Mouse (Mus musculus) midbrain, postnatal 0 days (tissue): ENCODE data around the gene Tsc22d3. TPM values are rescaled to one million over a fixed set of nuclear protein-coding genes. Genes with fewer than 3 reads are reported as not detected.

Source experiments
- ATAC-seq: fragments of 200-750 bp; cut with Nextera tagmentation; 2 replicates; pipeline ENCODE4 v1.8.0; 2017; ENCODE audit warnings: moderate number of reproducible peaks, mild to moderate bottlenecking, moderate TSS enrichment, moderate library complexity; ENCODE audit not compliant: low FRiP score
- DNase-seq: peaks from one replicate; pipeline ENCODE4 v3.0.0-alpha.2; 2015; ENCODE audit warnings: low spot score
- H3K27ac ChIP-seq: fragments of 300-500 bp; sonication (generic); 2 replicates; pipeline ENCODE4 v1.5.1; 2014; ENCODE audit warnings: low read depth, mild to moderate bottlenecking, low read length, mixed read lengths
- H3K27me3 ChIP-seq: fragments of 300-500 bp; sonication (generic); 2 replicates; pipeline ENCODE4 v1.6.1; 2014; ENCODE audit warnings: low read length, control low read depth, mixed read lengths; ENCODE audit not compliant: insufficient read depth
- H3K36me3 ChIP-seq: fragments of 300-500 bp; sonication (generic); 2 replicates; pipeline ENCODE4 v1.6.1; 2014; ENCODE audit warnings: low read length, control low read depth, mixed read lengths; ENCODE audit not compliant: insufficient read depth
- H3K4me1 ChIP-seq: fragments of 300-500 bp; sonication (generic); 2 replicates; pipeline ENCODE4 v1.6.1; 2014; ENCODE audit warnings: mild to moderate bottlenecking, control low read depth, antibody characterized with exemption, low read length, mixed read lengths; ENCODE audit not compliant: insufficient read depth
- H3K4me2 ChIP-seq: fragments of 300-500 bp; sonication (generic); 2 replicates; pipeline ENCODE4 v1.6.1; 2014; ENCODE audit warnings: low read depth, mild to moderate bottlenecking, low read length, mixed read lengths; ENCODE audit not compliant: poor library complexity, severe bottlenecking
- H3K4me3 ChIP-seq: fragments of 300-500 bp; sonication (generic); 2 replicates; pipeline ENCODE4 v1.5.1; 2014; ENCODE audit warnings: low read depth, mild to moderate bottlenecking, low read length, moderate library complexity
- H3K9ac ChIP-seq: fragments of 300-500 bp; sonication (generic); replicated peaks from 2 replicates; pipeline ENCODE4 v1.6.1; 2014; ENCODE audit warnings: mild to moderate bottlenecking, low read length, moderate library complexity, mixed read lengths; ENCODE audit not compliant: poor library complexity, severe bottlenecking
- H3K9me3 ChIP-seq: fragments of 300-500 bp; sonication (generic); 2 replicates; pipeline ENCODE4 v1.6.1; 2016; ENCODE audit warnings: low read length, control low read depth
- CTCF ChIP-seq: IDR thresholded peaks from 2 replicates; pipeline ENCODE4 v1.5.1; 2016; ENCODE audit warnings: antibody characterized with exemption, mild to moderate bottlenecking
- WGBS: fragments of 180-500 bp; shearing (Covaris S2); extraction: QIAGEN DNeasy Blood & Tissue Kit; methylation state at CpG from one replicate; pipeline ENCODE4 v1.1.7; 2014; 5-methylcytosine and 5-hydroxymethylcytosine counted together
- polyA plus RNA-seq: library from polyadenylated mRNA; unstranded; fragments of >200 nt; fragmentation: Nextera tagmentation; extraction: Ambion mirVana; gene quantifications from 2 replicates; pipeline ENCODE4 v1.2.1, GENCODE M21; 2015
- total RNA-seq: library from RNA; depleted of rRNA; stranded (reverse); fragments of >200 nt; gene quantifications from 2 replicates; pipeline ENCODE4 v1.2.3, GENCODE M21; 2014

The Tsc22d3 gene
- total and polyA plus RNA-seq, 2 experiments from 2014 or later, result 104 to 105 TPM

GRCm38 (mm10) chrX:140539111-140539680, 61.3 kb downstream of the Tsc22d3 start:
- no peak for DNase-seq
- no peak overlapping the region for H3K4me2 ChIP-seq
- 82% methylated on average over 3 of the region's 3 CpGs for WGBS
- no peaks in the 10 kb centered on the region for H3K4me1 ChIP-seq
- H3K9me3 ChIP-seq, result no peaks in the 10 kb centered on the region
- no peak overlapping the region for H3K27ac ChIP-seq
- H3K36me3 ChIP-seq, result no peaks in the 10 kb centered on the region
- no peak for ATAC-seq
- no peak overlapping the region for H3K4me3 ChIP-seq
- H3K27me3 ChIP-seq, result peaks cover 11% of the 10 kb centered on the region; the same call in 1 of the 2 replicates
- no peak for TF ChIP-seq CTCF
- H3K9ac ChIP-seq, result no peak overlapping the region

GRCm38 (mm10) chrX:140538649-140539048, 61.8 kb downstream of the Tsc22d3 start:
- H3K4me2 ChIP-seq, result no peak overlapping the region
- H3K27me3 ChIP-seq, result peaks cover 11% of the 10 kb centered on the region; the same call in 1 of the 2 replicates
- H3K9me3 ChIP-seq, result no peaks in the 10 kb centered on the region
- H3K9ac ChIP-seq, result no peak overlapping the region
- H3K27ac ChIP-seq, result no peak overlapping the region
- H3K36me3 ChIP-seq, result no peaks in the 10 kb centered on the region
- H3K4me3 ChIP-seq, result no peak overlapping the region
- TF ChIP-seq CTCF, result no peak
- no peaks in the 10 kb centered on the region for H3K4me1 ChIP-seq
- ATAC-seq, result no peak
- WGBS, result 82% methylated on average over 2 of the region's 2 CpGs
- DNase-seq, result no peak

GRCm38 (mm10) chrX:140537662-140538061, 62.8 kb downstream of the Tsc22d3 start:
- Histone ChIP-seq H3K9me3 (no peaks in the 10 kb centered on the region), H3K36me3 (no peaks in the 10 kb centered on the region), H3K27ac (no peak overlapping the region), H3K4me1 (no peaks in the 10 kb centered on the region), H3K27me3 (peaks cover 6% of the 10 kb centered on the region; the same call in 1 of the 2 replicates), H3K9ac (no peak overlapping the region), H3K4me2 (no peak overlapping the region), H3K4me3 (no peak overlapping the region)
- 57% methylated on average over 6 of the region's 6 CpGs for WGBS
- ATAC-seq, result no peak
- no peak for TF ChIP-seq CTCF
- DNase-seq, result no peak

- DNase-seq (no peak), ATAC-seq (no peak)
- Histone ChIP-seq H3K9ac (no peak overlapping the region), H3K9me3 (no peaks in the 10 kb centered on the region), H3K27me3 (0 out of 2 replicates have a peak, but pooled peaks cover 6% of the 10 kb centered on the region), H3K4me3 (no peak overlapping the region), H3K36me3 (no peaks in the 10 kb centered on the region), H3K4me1 (no peaks in the 10 kb centered on the region), H3K4me2 (no peak overlapping the region), H3K27ac (no peak overlapping the region)
- 69% methylated on average over 1 of the region's 1 CpGs for WGBS
- TF ChIP-seq CTCF, result no peak
These were observed 65.0 kb downstream of the Tsc22d3 start for GRCm38 (mm10) chrX:140535487-140535886.

GRCm38 (mm10) chrX:140534306-140534705, 66.2 kb downstream of the Tsc22d3 start:
- no peak overlapping the region for H3K9ac ChIP-seq
- ATAC-seq (no peak), DNase-seq (no peak)
- H3K27me3 ChIP-seq, result 0 out of 2 replicates have a peak, but pooled peaks cover 6% of the 10 kb centered on the region
- H3K4me1 ChIP-seq, result no peaks in the 10 kb centered on the region
- WGBS, result 60% methylated on average over 3 of the region's 3 CpGs
- no peaks in the 10 kb centered on the region for H3K36me3 ChIP-seq
- H3K4me3 ChIP-seq, result no peak overlapping the region
- H3K27ac ChIP-seq, result no peak overlapping the region
- H3K4me2 ChIP-seq, result no peak overlapping the region
- TF ChIP-seq CTCF, result no peak
- H3K9me3 ChIP-seq, result no peaks in the 10 kb centered on the region

GRCm38 (mm10) chrX:140532325-140532724, 68.1 kb downstream of the Tsc22d3 start:
- Histone ChIP-seq H3K9me3 (no peaks in the 10 kb centered on the region), H3K4me2 (no peak overlapping the region), H3K9ac (no peak overlapping the region), H3K27ac (no peak overlapping the region), H3K4me1 (no peaks in the 10 kb centered on the region), H3K27me3 (0 out of 2 replicates have a peak, but pooled peaks cover 6% of the 10 kb centered on the region), H3K36me3 (no peaks in the 10 kb centered on the region), H3K4me3 (no peak overlapping the region)
- TF ChIP-seq CTCF, result no peak
- DNase-seq (no peak), ATAC-seq (no peak)
- whole genome bisulfite sequencing, result 79% methylated on average over 6 of the region's 6 CpGs
